Mouse (Mus musculus) E14TG2a.4 (cell line): Measurements from ENCODE around the gene Rnf207.

ENCODE experiments used
- CTCF ChIP-seq: conservative IDR thresholded peaks from 2 replicates; pipeline ENCODE4 v1.5.1; 2014; ENCODE audit warnings: low read length
- NANOG ChIP-seq: IDR thresholded peaks from 2 replicates; pipeline ENCODE4 v1.6.1; 2014; ENCODE audit warnings: borderline replicate concordance, low read length, mixed read lengths

DNA sequence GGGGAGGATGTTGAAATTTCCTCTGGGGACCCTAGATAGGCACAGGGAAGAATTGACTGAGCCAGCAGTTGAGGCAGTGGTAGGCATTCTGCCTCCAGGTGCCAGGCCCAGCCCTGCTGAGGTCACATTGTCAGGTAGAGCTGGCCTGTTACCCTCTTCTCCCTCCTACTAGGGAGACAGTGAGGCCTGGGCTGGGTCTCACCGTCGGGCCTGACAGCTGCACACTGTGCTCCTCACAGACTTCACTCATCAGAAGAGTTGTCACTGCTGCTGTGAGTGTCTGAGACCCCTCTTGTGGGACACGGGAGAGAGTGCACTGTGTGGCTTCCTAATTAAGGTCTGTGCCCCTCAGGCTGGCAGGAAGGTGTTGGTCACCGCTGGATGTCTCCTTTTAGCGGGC, 53.0 kb downstream of the Rnf207 start:
- TF ChIP-seq CTCF: no peak
- no peak for TF ChIP-seq NANOG
